Mouse (Mus musculus) ES-E14 (cell line): ENCODE measurements at regions not wholly inside any gene's neighbourhood (a gene's known extent, or its start where the extent isn't known, plus 50 kb on each side); places are given as distances from the start of the nearest gene placed in this dataset.

Source experiments
- CHD2 ChIP-seq: IDR thresholded peaks from 2 replicates; pipeline ENCODE4 v1.6.1; 2014; ENCODE audit warnings: mild to moderate bottlenecking, low read depth, low read length, inconsistent platforms
- ZC3H11A ChIP-seq: IDR thresholded peaks from 2 replicates; pipeline ENCODE4 v1.6.1; 2012; ENCODE audit warnings: low read depth, mild to moderate bottlenecking, inconsistent platforms, low read length, borderline replicate concordance
- ZNF384 ChIP-seq: IDR thresholded peaks from 2 replicates; pipeline ENCODE4 v1.6.1; 2012; ENCODE audit warnings: low read depth, low read length, inconsistent platforms

DNA sequence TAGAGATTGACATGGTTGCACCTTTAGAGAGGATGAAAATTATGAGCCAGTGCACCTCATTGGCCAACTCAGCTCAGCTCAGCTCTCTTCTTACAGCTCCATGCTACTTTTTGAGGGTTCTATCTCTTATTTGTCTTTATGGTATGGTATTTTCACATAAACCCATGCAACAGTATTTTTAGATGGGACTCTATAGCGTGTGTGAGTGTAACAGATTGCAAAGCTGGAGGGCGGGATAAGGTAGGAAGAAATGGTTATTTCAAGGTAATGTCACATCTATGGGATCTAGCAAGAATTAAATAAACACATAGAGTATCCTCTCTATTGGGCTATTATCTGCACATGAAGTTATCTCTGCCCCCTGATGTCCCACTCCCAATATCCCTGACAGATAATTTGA lies 269.8 kb upstream of the 4930583I09Rik start:
- TF ChIP-seq CHD2: no peak
- TF ChIP-seq ZC3H11A: no peak
- no peak for TF ChIP-seq ZNF384
